Mouse (Mus musculus) heart, embryonic 10.5 days (tissue): ENCODE measurements around the gene Cckbr. TPM values are rescaled to one million over a fixed set of nuclear protein-coding genes. Genes with fewer than 3 reads are reported as not detected.

Source experiments
- DNase-seq: peaks from one replicate; pipeline ENCODE4 v3.0.0-alpha.2; 2017; ENCODE audit warnings: low spot score
- H3K27ac ChIP-seq: fragments of 300-500 bp; sonication (generic); 2 replicates; pipeline ENCODE4 v1.5.1; 2016; ENCODE audit warnings: mild to moderate bottlenecking
- H3K27me3 ChIP-seq: fragments of 300-500 bp; sonication (generic); 2 replicates; pipeline ENCODE4 v1.6.1; 2016; ENCODE audit warnings: mild to moderate bottlenecking; ENCODE audit not compliant: poor library complexity, insufficient read depth, severe bottlenecking
- H3K36me3 ChIP-seq: fragments of 300-500 bp; sonication (generic); 2 replicates; pipeline ENCODE4 v1.6.1; 2016; ENCODE audit warnings: mild to moderate bottlenecking, moderate library complexity
- H3K4me1 ChIP-seq: fragments of 300-500 bp; sonication (generic); 2 replicates; pipeline ENCODE4 v1.6.1; 2016; ENCODE audit warnings: mild to moderate bottlenecking
- H3K4me3 ChIP-seq: fragments of 300-500 bp; sonication (generic); 2 replicates; pipeline ENCODE4 v1.5.1; 2016; ENCODE audit warnings: mild to moderate bottlenecking, moderate library complexity
- H3K9me3 ChIP-seq: fragments of 300-500 bp; sonication (generic); 2 replicates; pipeline ENCODE4 v1.6.1; 2016; ENCODE audit warnings: mild to moderate bottlenecking, moderate library complexity
- WGBS: fragments of 180-500 bp; shearing (Covaris S2); methylation state at CpG from one replicate; pipeline ENCODE4 v1.1.7; 2016; 5-methylcytosine and 5-hydroxymethylcytosine counted together
- polyA plus RNA-seq: library from polyadenylated mRNA; unstranded; fragments of >200 nt; fragmentation: Nextera tagmentation; extraction: Ambion mirVana; gene quantifications from 2 replicates; pipeline ENCODE4 v1.2.1, GENCODE M21; 2016

Cckbr gene
- polyA plus RNA-seq, 1 experiment from 2014 or later, result 0.31 TPM

GRCm38 (mm10) chr7:105515178-105515577 is 89.6 kb downstream of the Cckbr start:
- H3K4me3 ChIP-seq, result no peak overlapping the region
- DNase-seq, result no peak
- 9% methylated on average over 5 of the region's 5 CpGs for WGBS
- no peaks in the 10 kb centered on the region for H3K36me3 ChIP-seq
- peaks cover 2% of the 10 kb centered on the region; the same call in 1 of the 2 replicates for H3K4me1 ChIP-seq
- no peak overlapping the region for H3K27ac ChIP-seq
- 0 out of 2 replicates have a peak, but pooled peaks cover 4% of the 10 kb centered on the region for H3K27me3 ChIP-seq
- H3K9me3 ChIP-seq, result no peaks in the 10 kb centered on the region

GRCm38 (mm10) chr7:105516669-105517360 is 91.3 kb downstream of the Cckbr start:
- no peak overlapping the region for H3K27ac ChIP-seq
- WGBS, result 38% methylated on average over 9 of the region's 9 CpGs
- H3K4me3 ChIP-seq, result no peak overlapping the region
- H3K9me3 ChIP-seq, result no peaks in the 10 kb centered on the region
- peaks cover 3% of the 10 kb centered on the region; the same call in 1 of the 2 replicates for H3K4me1 ChIP-seq
- H3K27me3 ChIP-seq, result 0 out of 2 replicates have a peak, but pooled peaks cover 4% of the 10 kb centered on the region
- DNase-seq, result no peak
- H3K36me3 ChIP-seq, result no peaks in the 10 kb centered on the region

- no peak overlapping the region for H3K27ac ChIP-seq
- peaks cover 3% of the 10 kb centered on the region; the same call in 1 of the 2 replicates for H3K4me1 ChIP-seq
- H3K36me3 ChIP-seq, result no peaks in the 10 kb centered on the region
- WGBS, result 73% methylated on average over 11 of the region's 11 CpGs
- no peaks in the 10 kb centered on the region for H3K27me3 ChIP-seq
- H3K9me3 ChIP-seq, result no peaks in the 10 kb centered on the region
- no peak for DNase-seq
- H3K4me3 ChIP-seq, result no peak overlapping the region
Observed at GRCm38 (mm10) chr7:105519336-105519735, 93.8 kb downstream of the Cckbr start.

- Histone ChIP-seq H3K27me3 (no peaks in the 10 kb centered on the region), H3K4me3 (no peak overlapping the region), H3K36me3 (no peaks in the 10 kb centered on the region), H3K4me1 (peaks cover 3% of the 10 kb centered on the region; the same call in 1 of the 2 replicates), H3K27ac (no peak overlapping the region), H3K9me3 (no peaks in the 10 kb centered on the region)
- DNase-seq, result no peak
- 78% methylated on average over 2 of the region's 2 CpGs for whole genome bisulfite sequencing
Observed at GRCm38 (mm10) chr7:105519771-105520170, 94.2 kb downstream of the Cckbr start.

- 44% methylated on average over 6 of the region's 6 CpGs for WGBS
- Histone ChIP-seq H3K27ac (no peak overlapping the region), H3K4me3 (no peak overlapping the region), H3K27me3 (no peaks in the 10 kb centered on the region), H3K36me3 (no peaks in the 10 kb centered on the region), H3K9me3 (no peaks in the 10 kb centered on the region), H3K4me1 (peaks cover 3% of the 10 kb centered on the region; the same call in 1 of the 2 replicates)
- no peak for DNase-seq
Observed at GRCm38 (mm10) chr7:105520201-105520600, 94.7 kb downstream of the Cckbr start.

Other genes with a start within 250 kb of the Cckbr start
- not detected in 2 replicates for gene Olfr685, start 239.7 kb upstream of the Cckbr start, polyA plus RNA-seq
- not detected in 2 replicates for gene Olfr686, start 218.2 kb upstream of the Cckbr start, polyA plus RNA-seq
- gene Olfr688, start 137.6 kb upstream of the Cckbr start, polyA plus RNA-seq, result not detected in 2 replicates
- gene Olfr689, start 114.6 kb upstream of the Cckbr start, polyA plus RNA-seq, result not detected in 2 replicates
- gene Olfr690, start 91.6 kb upstream of the Cckbr start, polyA plus RNA-seq, result not detected in 2 replicates
- gene Olfr691, start 83.5 kb upstream of the Cckbr start, polyA plus RNA-seq, result 0.14 TPM in 1 of 2 replicates, not detected in the other
- not detected in 2 replicates for gene Olfr692, start 57.5 kb upstream of the Cckbr start, polyA plus RNA-seq
- not detected in 2 replicates for gene Gm5901, start 50.7 kb upstream of the Cckbr start, polyA plus RNA-seq
- 37.6 and 44.4 TPM in 2 replicates for gene Fam160a2, start 25.7 kb upstream of the Cckbr start, polyA plus RNA-seq
- gene Cnga4, start 21.2 kb upstream of the Cckbr start, polyA plus RNA-seq, result not detected in 2 replicates
- 67.0 and 74.0 TPM in 2 replicates for gene Cavin3, start 56.6 kb downstream of the Cckbr start, polyA plus RNA-seq
- gene Smpd1, start 128.6 kb downstream of the Cckbr start, polyA plus RNA-seq, result 39.9 and 60.4 TPM in 2 replicates
- gene Apbb1, start 155.9 kb downstream of the Cckbr start, polyA plus RNA-seq, result 68.6 and 70.6 TPM in 2 replicates
- gene Hpx, start 174.4 kb downstream of the Cckbr start, polyA plus RNA-seq, result 0.43 and 7.4 TPM in 2 replicates
- 30.3 and 32.6 TPM in 2 replicates for gene Trim3, start 207.8 kb downstream of the Cckbr start, polyA plus RNA-seq
- 179 and 200 TPM in 2 replicates for gene Timm10b, start 214.3 kb downstream of the Cckbr start, polyA plus RNA-seq
- gene Arfip2, start 214.7 kb downstream of the Cckbr start, polyA plus RNA-seq, result 45.0 and 56.2 TPM in 2 replicates
- 33.0 and 37.9 TPM in 2 replicates for gene Gm45799, start 214.8 kb downstream of the Cckbr start, polyA plus RNA-seq
- 0.55 and 0.58 TPM in 2 replicates for gene Dnhd1, start 225.1 kb downstream of the Cckbr start, polyA plus RNA-seq